Mouse (Mus musculus): ENCODE measurements around the gene Grk6.

DNA sequence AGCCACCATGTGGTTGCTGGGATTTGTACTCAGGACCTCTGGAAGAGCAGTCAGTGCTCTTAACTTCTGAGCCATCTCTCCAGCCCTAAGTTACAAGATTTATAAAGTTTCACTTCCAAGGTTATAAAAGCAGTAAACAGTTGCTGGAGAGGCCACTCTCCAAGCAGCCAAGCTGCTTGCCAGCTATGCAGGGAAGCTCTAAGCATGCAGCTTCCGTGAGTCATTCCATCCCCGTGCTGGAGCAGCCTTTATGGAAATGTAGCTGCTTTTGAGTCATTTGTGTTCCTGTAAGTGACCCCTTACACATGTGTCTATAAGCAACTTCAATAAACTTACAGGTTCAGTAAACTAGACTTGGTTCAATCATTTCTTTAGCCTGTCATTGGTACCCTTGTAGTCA, 14.3 kb upstream of the Grk6 start:
- TF ChIP-seq POLR2A (IDR thresholded peaks at IDR 0.05; ENCODE audit: borderline replicate concordance, insufficient read depth, low read length) (no peak), CTCF (IDR thresholded peaks at IDR 0.05; ENCODE audit: borderline replicate concordance, insufficient read depth, low read depth, low read length) (no peak)

All from cerebellum, adult 2 months (tissue).